Mouse (Mus musculus) MEL (cell line): ENCODE measurements around the gene Nedd8. TPM values are rescaled to one million over a fixed set of nuclear protein-coding genes. Genes with fewer than 3 reads are reported as not detected.
A peak's percentile ranks its signal among the peaks of the same experiment; 100 is the strongest.

Experiments
- DNase-seq: peaks from one replicate; pipeline ENCODE4 v3.0.0; 2011; ENCODE audit warnings: low read depth, low spot score
- H3K27ac ChIP-seq: 2 replicates; pipeline ENCODE4 v1.5.1; 2012; ENCODE audit warnings: low read depth, mild to moderate bottlenecking, control low read depth, low read length, moderate library complexity; ENCODE audit not compliant: control insufficient read depth
- H3K27me3 ChIP-seq, 2 experiments: fragments of 150-350 bp in 1 of 2; sonication (generic) in 1 of 2; 2 replicates each; pipeline ENCODE4 v1.6.1; 2012; ENCODE audit warnings: low read length in 2 of 2, mild to moderate bottlenecking in 2 of 2, improper control_type of control experiment in 1 of 2, moderate library complexity in 1 of 2; ENCODE audit not compliant: insufficient read depth in 2 of 2, control insufficient read depth in 1 of 2
- H3K36me3 ChIP-seq, 2 experiments: 2 replicates each; pipeline ENCODE4 v1.6.1; 2012 to 2014; ENCODE audit warnings: low read length in 2 of 2, improper control_type of control experiment in 1 of 2, inconsistent platforms in 1 of 2, mild to moderate bottlenecking in 1 of 2; ENCODE audit not compliant: insufficient read depth in 2 of 2, control insufficient read depth in 1 of 2
- H3K4me1 ChIP-seq, 2 experiments: fragments of 150-350 bp in 1 of 2; sonication (generic) in 1 of 2; 2 replicates each; pipeline ENCODE4 v1.6.1; 2012; ENCODE audit warnings: low read length in 2 of 2, improper control_type of control experiment in 1 of 2, mild to moderate bottlenecking in 1 of 2; ENCODE audit not compliant: insufficient read depth in 2 of 2, control insufficient read depth in 1 of 2
- H3K4me3 ChIP-seq, 2 experiments: fragments of 150-350 bp in 1 of 2; sonication (generic) in 1 of 2; 2 replicates each; pipeline ENCODE4 v1.5.1; 2012; ENCODE audit warnings: low read depth in 2 of 2, low read length in 2 of 2, mild to moderate bottlenecking in 2 of 2, moderate library complexity in 2 of 2, control low read depth in 1 of 2, improper control_type of control experiment in 1 of 2; ENCODE audit not compliant: control insufficient read depth in 1 of 2, insufficient read depth in 1 of 2
- H3K79me2 ChIP-seq: 2 replicates; pipeline ENCODE4 v1.6.1; 2012; ENCODE audit warnings: mild to moderate bottlenecking, low read length, moderate library complexity; ENCODE audit not compliant: control insufficient read depth, poor library complexity, insufficient read depth
- H3K9ac ChIP-seq: 2 replicates; pipeline ENCODE4 v1.6.1; 2012; ENCODE audit warnings: low read depth, mild to moderate bottlenecking, control low read depth, low read length, moderate library complexity; ENCODE audit not compliant: control insufficient read depth, poor library complexity, severe bottlenecking
- H3K9me3 ChIP-seq: fragments of 150-350 bp; sonication (generic); replicated peaks from 2 replicates; pipeline ENCODE4 v1.6.1; 2012; ENCODE audit warnings: mild to moderate bottlenecking, low read length, improper control_type of control experiment, moderate library complexity; ENCODE audit not compliant: insufficient read depth
- CHD2 ChIP-seq: IDR thresholded peaks from 2 replicates; pipeline ENCODE4 v1.6.1; 2011; ENCODE audit warnings: low read length, improper control_type of control experiment
- ELF1 ChIP-seq: IDR thresholded peaks from 2 replicates; pipeline ENCODE4 v1.6.1; 2014; ENCODE audit warnings: low read depth, mild to moderate bottlenecking, inconsistent platforms, low read length, improper control_type of control experiment, moderate library complexity
- EP300 ChIP-seq, 2 experiments: IDR thresholded peaks; 2 replicates each; pipeline ENCODE4 v1.6.1; 2011; ENCODE audit warnings: improper control_type of control experiment in 2 of 2, low read length in 2 of 2, low read depth in 1 of 2, mild to moderate bottlenecking in 1 of 2
- ETS1 ChIP-seq: IDR thresholded peaks from 2 replicates; pipeline ENCODE4 v1.6.1; 2012; ENCODE audit warnings: low read depth, mild to moderate bottlenecking, inconsistent platforms, low read length, improper control_type of control experiment, moderate library complexity
- GATA1 ChIP-seq: IDR thresholded peaks from 2 replicates; pipeline ENCODE4 v1.6.1; 2011; ENCODE audit warnings: low read depth, low read length, improper control_type of control experiment
- HCFC1 ChIP-seq: IDR thresholded peaks from 2 replicates; pipeline ENCODE4 v1.6.1; 2012; ENCODE audit warnings: low read depth, mild to moderate bottlenecking, inconsistent platforms, low read length, improper control_type of control experiment, moderate library complexity
- JUND ChIP-seq: IDR thresholded peaks from 2 replicates; pipeline ENCODE4 v1.6.1; 2011; ENCODE audit warnings: low read depth, mild to moderate bottlenecking, improper control_type of control experiment, low read length
- MAX ChIP-seq: IDR thresholded peaks from 2 replicates; pipeline ENCODE4 v1.6.1; 2011; ENCODE audit warnings: low read length, improper control_type of control experiment
- MXI1 ChIP-seq: IDR thresholded peaks from 2 replicates; pipeline ENCODE4 v1.6.1; 2011; ENCODE audit warnings: mild to moderate bottlenecking, low read depth, low read length, improper control_type of control experiment
- MYC ChIP-seq: IDR thresholded peaks from 2 replicates; pipeline ENCODE4 v1.6.1; 2011; ENCODE audit warnings: low read depth, mild to moderate bottlenecking, low read length, improper control_type of control experiment, moderate library complexity
- NELFE ChIP-seq: IDR thresholded peaks from 2 replicates; pipeline ENCODE4 v1.6.1; 2011; ENCODE audit warnings: low read depth, low read length, improper control_type of control experiment
- NRF1 ChIP-seq: IDR thresholded peaks from 2 replicates; pipeline ENCODE4 v1.6.1; 2014; ENCODE audit warnings: low read depth, mild to moderate bottlenecking, inconsistent platforms, low read length, improper control_type of control experiment, moderate library complexity; ENCODE audit not compliant: poor library complexity, insufficient read depth, severe bottlenecking
- POLR2A ChIP-seq, 2 experiments: IDR thresholded peaks; 2 replicates each; pipeline ENCODE4 v1.6.1; 2011 to 2012; ENCODE audit warnings: low read length in 2 of 2, mild to moderate bottlenecking in 2 of 2, control low read depth in 1 of 2, improper control_type of control experiment in 1 of 2, low read depth in 1 of 2, moderate library complexity in 1 of 2; ENCODE audit not compliant: control insufficient read depth in 1 of 2, insufficient read depth in 1 of 2, poor library complexity in 1 of 2
- POLR2AphosphoS2 ChIP-seq: IDR thresholded peaks from 2 replicates; pipeline ENCODE4 v1.6.1; 2011; ENCODE audit warnings: low read length, improper control_type of control experiment
- RCOR1 ChIP-seq: IDR thresholded peaks from 2 replicates; pipeline ENCODE4 v1.6.1; 2012; ENCODE audit warnings: low read depth, mild to moderate bottlenecking, inconsistent platforms, low read length, improper control_type of control experiment
- SIN3A ChIP-seq: IDR thresholded peaks from 2 replicates; pipeline ENCODE4 v1.6.1; 2012; ENCODE audit warnings: low read length, improper control_type of control experiment, inconsistent platforms
- TAL1 ChIP-seq: IDR thresholded peaks from 2 replicates; pipeline ENCODE4 v1.6.1; 2012; ENCODE audit warnings: mild to moderate bottlenecking, inconsistent platforms, low read length, moderate library complexity, mixed read lengths
- TBP ChIP-seq: IDR thresholded peaks from 2 replicates; pipeline ENCODE4 v1.8.0; 2011; ENCODE audit warnings: low read depth, low read length, improper control_type of control experiment
- TCF12 ChIP-seq: IDR thresholded peaks from 2 replicates; pipeline ENCODE4 v1.6.1; 2014; ENCODE audit warnings: low read depth, mild to moderate bottlenecking, inconsistent platforms, low read length, improper control_type of control experiment, moderate library complexity
- UBTF ChIP-seq: IDR thresholded peaks from 2 replicates; pipeline ENCODE4 v1.6.1; 2012; ENCODE audit warnings: low read depth, mild to moderate bottlenecking, inconsistent platforms, low read length, improper control_type of control experiment, moderate library complexity, borderline replicate concordance; ENCODE audit not compliant: insufficient read depth
- USF1 ChIP-seq: IDR thresholded peaks from 2 replicates; pipeline ENCODE4 v1.6.1; 2014; ENCODE audit warnings: low read depth, mild to moderate bottlenecking, inconsistent platforms, low read length, improper control_type of control experiment, moderate library complexity
- USF2 ChIP-seq, 2 experiments: IDR thresholded peaks; 2 replicates each; pipeline ENCODE4 v1.6.1; 2011 to 2012; ENCODE audit warnings: improper control_type of control experiment in 2 of 2, low read length in 2 of 2, borderline replicate concordance in 1 of 2, inconsistent platforms in 1 of 2, low read depth in 1 of 2, mild to moderate bottlenecking in 1 of 2; ENCODE audit not compliant: insufficient read depth in 1 of 2
- ZC3H11A ChIP-seq: IDR thresholded peaks from 2 replicates; pipeline ENCODE4 v1.6.1; 2012; ENCODE audit warnings: low read depth, mild to moderate bottlenecking, inconsistent platforms, low read length, improper control_type of control experiment
- ZMIZ1 ChIP-seq: IDR thresholded peaks from 2 replicates; pipeline ENCODE4 v1.6.1; 2012; ENCODE audit warnings: low read depth, mild to moderate bottlenecking, inconsistent platforms, low read length, improper control_type of control experiment, moderate library complexity
- polyA plus RNA-seq, 2 experiments: library from polyadenylated mRNA; stranded (reverse) in 1 of 2; unstranded in 1 of 2; fragments of >175 nt in 1 of 2; fragments of >200 nt in 1 of 2; gene quantifications; 2 replicates each; pipeline versions ENCODE4 v1.2.1 to v1.2.4; 2012; ENCODE audit warnings: low replicate concordance in 2 of 2, low read depth in 1 of 2; ENCODE audit not compliant: insufficient read length in 2 of 2, insufficient read depth in 1 of 2, missing spikeins in 1 of 2
- total RNA-seq: library from RNA; depleted of rRNA; stranded (reverse); fragments of 300-350 nt; gene quantifications from 2 replicates; pipeline ENCODE4 v1.2.3, GENCODE M21; 2012

Nedd8 gene
- total and polyA plus RNA-seq, 3 experiments: 515 to 528 TPM; not detected in 1

GRCm38 (mm10) chr14:55702761-55703160 is 30.8 kb upstream of the Nedd8 start:
- H3K27ac ChIP-seq: no peak overlapping the region
- TF ChIP-seq ELF1 (no peak), ZC3H11A (no peak), MAX (no peak), RCOR1 (no peak), GATA1 (no peak), UBTF (no peak), MXI1 (no peak)
- H3K9me3 ChIP-seq: no peaks in the 10 kb centered on the region
- H3K27me3 ChIP-seq: no peaks in the 10 kb centered on the region
- no peak overlapping the region for H3K4me3 ChIP-seq
- no peaks in the 10 kb centered on the region for H3K79me2 ChIP-seq
- H3K4me1 ChIP-seq: peaks cover 9 to 21% of the 10 kb centered on the region in 2 experiments
- H3K36me3 ChIP-seq: peaks cover 0 to 15% of the 10 kb centered on the region in 2 experiments; a peak in 2 of 4 replicates
- H3K9ac ChIP-seq: no peak overlapping the region
- DNase-seq: no peak

DNA sequence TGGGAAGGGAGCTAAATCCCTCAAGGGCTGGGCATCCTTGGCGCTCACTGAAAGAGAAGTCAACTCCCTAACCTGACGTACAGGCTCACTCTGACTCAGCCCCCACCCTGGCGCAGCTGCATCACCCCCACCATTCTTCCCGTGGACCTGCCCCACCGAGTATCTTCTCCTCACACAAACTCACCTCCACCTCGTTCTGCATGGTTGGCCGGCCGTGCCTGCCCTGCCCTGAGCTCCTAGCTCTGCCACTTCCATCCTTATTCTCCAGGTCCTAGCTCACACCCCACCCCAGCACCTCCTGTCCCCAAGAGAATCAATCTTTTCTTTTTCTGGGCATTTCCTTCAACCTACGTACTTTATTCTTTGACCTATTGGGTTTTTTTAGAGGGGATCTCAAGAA is 29.2 kb upstream of the Nedd8 start:
- Histone ChIP-seq H3K79me2 (no peaks in the 10 kb centered on the region), H3K4me3 (no peak overlapping the region), H3K27ac (no peak overlapping the region), H3K4me1 (peaks cover 4 to 15% of the 10 kb centered on the region in 2 experiments), H3K9me3 (no peaks in the 10 kb centered on the region), H3K27me3 (no peaks in the 10 kb centered on the region), H3K36me3 (peaks cover 0 to 14% of the 10 kb centered on the region in 2 experiments; a peak in 2 of 4 replicates), H3K9ac (no peak overlapping the region)
- no peak for TF ChIP-seq POLR2AphosphoS2
- no peak for TF ChIP-seq ETS1
- TF ChIP-seq TCF12: no peak
- TF ChIP-seq NRF1: no peak
- no peak for DNase-seq

GRCm38 (mm10) chr14:55697226-55697625 is 25.3 kb upstream of the Nedd8 start:
- peak overlapping the region; percentile 88 for H3K27ac ChIP-seq
- no peaks in the 10 kb centered on the region for H3K27me3 ChIP-seq
- H3K9me3 ChIP-seq: no peaks in the 10 kb centered on the region
- TF ChIP-seq USF1 (no peak), NRF1 (no peak), MAX (peak; percentile 54; the same call in 1 of the 2 replicates), TAL1 (peak; percentile 72), CHD2 (no peak), USF2 (IDR thresholded peaks at IDR 0.05; ENCODE audit: borderline replicate concordance in 1 of 2, insufficient read depth in 1 of 2, low read depth in 1 of 2, low read length in 2 of 2) (no peak), TBP (peak; percentile 82; the same call in 1 of the 2 replicates), ETS1 (peak; percentile 11; the same call in 1 of the 2 replicates), JUND (no peak), POLR2AphosphoS2 (peak; percentile 62; the same call in 1 of the 2 replicates), EP300 (IDR thresholded peaks at IDR 0.05; ENCODE audit: low read depth in 1 of 2, low read length in 2 of 2) (peak; percentile 33 to 44; a peak in 2 of 4 replicates), SIN3A (peak; percentile 39; the same call in 1 of the 2 replicates), POLR2A (IDR thresholded peaks at IDR 0.05; ENCODE audit: control insufficient read depth in 1 of 2, insufficient read depth in 1 of 2, low read depth in 1 of 2, low read length in 2 of 2, poor library complexity in 1 of 2) (peak; percentile 54 to 86; a peak in 3 of 4 replicates), ZMIZ1 (0 out of 2 replicates have a peak, but pooled peaks have one; percentile 55), MYC (0 out of 2 replicates have a peak, but pooled peaks have one; percentile 19), GATA1 (peak; percentile 62), ELF1 (peak; percentile 76), NELFE (peak; percentile 80), HCFC1 (peak; percentile 77)
- no peaks in the 10 kb centered on the region for H3K79me2 ChIP-seq
- peak; percentile 89 for DNase-seq
- H3K4me1 ChIP-seq: 0 out of 4 replicates have a peak, but pooled peaks cover 0 to 5% of the 10 kb centered on the region in 2 experiments
- peak overlapping the region; percentile 34 to 56 for H3K4me3 ChIP-seq
- peaks cover 0 to 7% of the 10 kb centered on the region in 2 experiments; a peak in 2 of 4 replicates for H3K36me3 ChIP-seq
- peak overlapping the region; percentile 64 for H3K9ac ChIP-seq
